Mouse (Mus musculus) brain, embryonic 14.5 days (tissue): Measurements from ENCODE around the gene Zzef1. TPM values are rescaled to one million over a fixed set of nuclear protein-coding genes. Genes with fewer than 3 reads are reported as not detected.

Experiments
- DNase-seq: peaks from one replicate; pipeline ENCODE4 v3.0.0-alpha.2; 2011; ENCODE audit warnings: low read depth
- CTCF ChIP-seq: fragments of 200-500 bp; IDR thresholded peaks from 2 replicates; pipeline ENCODE4 v1.5.1; 2012; ENCODE audit warnings: inconsistent platforms, mild to moderate bottlenecking, moderate library complexity, borderline replicate concordance; ENCODE audit not compliant: insufficient read depth, insufficient read length; ENCODE audit errors: extremely low read depth
- POLR2A ChIP-seq: fragments of 200-500 bp; IDR thresholded peaks from 2 replicates; pipeline ENCODE4 v1.6.1; 2012; ENCODE audit warnings: mild to moderate bottlenecking, inconsistent platforms, borderline replicate concordance; ENCODE audit not compliant: poor library complexity, insufficient read depth, insufficient read length, severe bottlenecking; ENCODE audit errors: extremely low read depth
- polyA plus RNA-seq: library from polyadenylated mRNA; depleted of rRNA; stranded (reverse); fragments of >200 nt; gene quantifications from 2 replicates; pipeline ENCODE4 v1.2.3, GENCODE M21; 2012; rRNA removed

Gene Zzef1
- polyA plus RNA-seq, 1 experiment = 38.1 TPM

GRCm38 (mm10) chr11:72961072-72961980, 165.3 kb downstream of the Zzef1 start, which contains the start of gene Atp2a3:
Gene Atp2a3, plus strand, starts transcription at chr11:72961169.
- no peak for TF ChIP-seq CTCF
- TF ChIP-seq POLR2A = no peak
- DNase-seq = no peak

GRCm38 (mm10) chr11:72962378-72962777, 166.4 kb downstream of the Zzef1 start:
- DNase-seq = no peak
- TF ChIP-seq POLR2A = no peak
- no peak for TF ChIP-seq CTCF

- DNase-seq = no peak
- TF ChIP-seq CTCF = no peak
- TF ChIP-seq POLR2A = no peak
These were observed 167.2 kb downstream of the Zzef1 start for GRCm38 (mm10) chr11:72963058-72963788.

- TF ChIP-seq POLR2A (no peak), CTCF (no peak)
These were observed 167.8 kb downstream of the Zzef1 start for GRCm38 (mm10) chr11:72963789-72964294.

GRCm38 (mm10) chr11:72974995-72975503, 179.0 kb downstream of the Zzef1 start:
- TF ChIP-seq CTCF (no peak), POLR2A (no peak)
- no peak for DNase-seq

More at GRCm38 (mm10) chr11:72963789-72964294, 167.8 kb downstream of the Zzef1 start:
- DNase-seq = no peak

Other genes starting within 250 kb of the Zzef1 start
- 0.08 and 0.19 TPM in 2 replicates for gene Spns3, start 245.7 kb upstream of the Zzef1 start, polyA plus RNA-seq
- 48.5 and 52.2 TPM in 2 replicates for gene Ube2g1, start 188.9 kb upstream of the Zzef1 start, polyA plus RNA-seq
- gene Ankfy1, start 106.2 kb upstream of the Zzef1 start, polyA plus RNA-seq = 44.7 and 50.3 TPM in 2 replicates
- gene Cyb5d2, start 84 bp upstream of the Zzef1 start, polyA plus RNA-seq = 5.6 and 5.7 TPM in 2 replicates
- 1.0 and 1.4 TPM in 2 replicates for gene Atp2a3, start 164.9 kb downstream of the Zzef1 start, polyA plus RNA-seq
- 0.35 and 0.49 TPM in 2 replicates for gene P2rx1, start 202.9 kb downstream of the Zzef1 start, polyA plus RNA-seq
- gene Camkk1, start 222.8 kb downstream of the Zzef1 start, polyA plus RNA-seq = 18.7 and 20.9 TPM in 2 replicates